Mouse (Mus musculus) spleen, adult 2 months (tissue): ENCODE measurements around the gene Pam.

Experiments used
- CTCF ChIP-seq: fragments of 200-500 bp; IDR thresholded peaks from 2 replicates; pipeline ENCODE4 v1.5.1; 2011; ENCODE audit warnings: mild to moderate bottlenecking, inconsistent platforms; ENCODE audit not compliant: insufficient read depth, insufficient read length, insufficient replicate concordance; ENCODE audit errors: extremely low read depth
- POLR2A ChIP-seq: fragments of 200-500 bp; IDR thresholded peaks from 2 replicates; pipeline ENCODE4 v1.6.1; 2011; ENCODE audit warnings: low read depth, low read length, inconsistent platforms

GRCm38 (mm10) chr1:97976072-97976471 is 119.4 kb downstream of the Pam start:
- no peak for TF ChIP-seq CTCF
- TF ChIP-seq POLR2A: no peak
